Mouse (Mus musculus) kidney, adult 11 months (tissue): ENCODE data around the gene Ppm1h.
A peak's percentile ranks its signal among the peaks of the same experiment; 100 is the strongest.
"Not testable (repeated sequence)": the region's sequence is repeated elsewhere in the genome, so short reads cannot be mapped to it uniquely, and the experiment has no call there.

Source experiments
- DNase-seq: peaks from one replicate; pipeline ENCODE4 v3.0.0; 2022

Gene Ppm1h

GRCm38 (mm10) chr10:122909406-122910032 lies 231.0 kb downstream of the Ppm1h start:
- DNase-seq = no peak

- DNase-seq = peak; percentile 81
Measured at GRCm38 (mm10) chr10:122910798-122911225, 232.2 kb downstream of the Ppm1h start.

- no peak for DNase-seq
Measured at GRCm38 (mm10) chr10:122911668-122912067, 233.1 kb downstream of the Ppm1h start.

- no peak for DNase-seq
Measured at GRCm38 (mm10) chr10:122912086-122912690, 233.6 kb downstream of the Ppm1h start.

- DNase-seq = peak; percentile 65
Measured at GRCm38 (mm10) chr10:122912701-122913368, 234.3 kb downstream of the Ppm1h start.

GRCm38 (mm10) chr10:122913393-122913792 lies 234.8 kb downstream of the Ppm1h start:
- no peak for DNase-seq

GRCm38 (mm10) chr10:122915905-122916304 lies 237.3 kb downstream of the Ppm1h start:
- no peak for DNase-seq

- no peak for DNase-seq
Measured at GRCm38 (mm10) chr10:122917648-122918324, 239.2 kb downstream of the Ppm1h start.

- no peak for DNase-seq
Measured at GRCm38 (mm10) chr10:122918325-122918694, 239.7 kb downstream of the Ppm1h start.

- DNase-seq = no peak
Measured at GRCm38 (mm10) chr10:122918754-122919153, 240.2 kb downstream of the Ppm1h start.

- DNase-seq = no peak
Measured at GRCm38 (mm10) chr10:122919416-122919815, 240.9 kb downstream of the Ppm1h start.

- DNase-seq = no peak
Measured at GRCm38 (mm10) chr10:122920218-122920795, 241.7 kb downstream of the Ppm1h start.

GRCm38 (mm10) chr10:122922226-122922625 lies 243.7 kb downstream of the Ppm1h start:
- no peak for DNase-seq

- DNase-seq = not testable (repeated sequence)
Measured at GRCm38 (mm10) chr10:122924571-122924970, 246.0 kb downstream of the Ppm1h start.

- DNase-seq = no peak
Measured at GRCm38 (mm10) chr10:122926275-122926674, 247.7 kb downstream of the Ppm1h start.

- DNase-seq = no peak
Measured at GRCm38 (mm10) chr10:122930520-122930919, 252.0 kb downstream of the Ppm1h start.

- peak; percentile 60 for DNase-seq
Measured at GRCm38 (mm10) chr10:122931193-122931832, 252.8 kb downstream of the Ppm1h start.

GRCm38 (mm10) chr10:122931851-122932550 lies 253.4 kb downstream of the Ppm1h start:
- no peak for DNase-seq

- DNase-seq = no peak
Measured at GRCm38 (mm10) chr10:122933053-122933838, 254.7 kb downstream of the Ppm1h start.

- DNase-seq = not testable (repeated sequence)
Measured at GRCm38 (mm10) chr10:122935406-122935805, 256.8 kb downstream of the Ppm1h start.

GRCm38 (mm10) chr10:122937380-122937779 lies 258.8 kb downstream of the Ppm1h start:
- not testable (repeated sequence) for DNase-seq
